Mouse (Mus musculus) forebrain, embryonic 15.5 days (tissue): Measurements from ENCODE around the gene Nav2. TPM values are rescaled to one million over a fixed set of nuclear protein-coding genes. Genes with fewer than 3 reads are reported as not detected.

ENCODE experiments used
- ATAC-seq: fragments of 200-750 bp; cut with Nextera tagmentation; replicated peaks from 2 replicates; pipeline ENCODE4 v1.8.0; 2017; ENCODE audit warnings: mild to moderate bottlenecking, moderate TSS enrichment, moderate library complexity
- H3K27ac ChIP-seq: fragments of 300-500 bp; sonication (generic); replicated peaks from 2 replicates; pipeline ENCODE4 v1.5.1; 2015; ENCODE audit warnings: mild to moderate bottlenecking, inconsistent platforms
- H3K27me3 ChIP-seq: fragments of 300-500 bp; sonication (generic); 2 replicates; pipeline ENCODE4 v1.6.1; 2015; ENCODE audit warnings: inconsistent platforms
- H3K36me3 ChIP-seq: fragments of 300-500 bp; sonication (generic); 2 replicates; pipeline ENCODE4 v1.6.1; 2015; ENCODE audit warnings: mild to moderate bottlenecking, inconsistent platforms
- H3K4me1 ChIP-seq: fragments of 300-500 bp; sonication (generic); 2 replicates; pipeline ENCODE4 v1.6.1; 2015; ENCODE audit warnings: inconsistent platforms
- H3K4me2 ChIP-seq: fragments of 300-500 bp; sonication (generic); replicated peaks from 2 replicates; pipeline ENCODE4 v1.6.1; 2015; ENCODE audit warnings: mild to moderate bottlenecking, inconsistent platforms
- H3K4me3 ChIP-seq: fragments of 300-500 bp; sonication (generic); 2 replicates; pipeline ENCODE4 v1.5.1; 2015; ENCODE audit warnings: mild to moderate bottlenecking, inconsistent platforms
- H3K9ac ChIP-seq: fragments of 300-500 bp; sonication (generic); replicated peaks from 2 replicates; pipeline ENCODE4 v1.6.1; 2015; ENCODE audit warnings: mild to moderate bottlenecking, inconsistent platforms
- H3K9me3 ChIP-seq: fragments of 300-500 bp; sonication (generic); 2 replicates; pipeline ENCODE4 v1.6.1; 2016; ENCODE audit warnings: inconsistent platforms
- WGBS: fragments of 180-500 bp; shearing (Covaris S2); methylation state at CpG from one replicate; pipeline ENCODE4 v1.1.7; 2015; ENCODE audit warnings: mixed read lengths; 5-methylcytosine and 5-hydroxymethylcytosine counted together
- polyA plus RNA-seq: library from polyadenylated mRNA; unstranded; fragments of >200 nt; fragmentation: Nextera tagmentation; extraction: Ambion mirVana; gene quantifications from 2 replicates; pipeline ENCODE4 v1.2.1, GENCODE M21; 2015

Nav2 gene
- polyA plus RNA-seq, 1 experiment from 2014 or later = 27.3 TPM

DNA sequence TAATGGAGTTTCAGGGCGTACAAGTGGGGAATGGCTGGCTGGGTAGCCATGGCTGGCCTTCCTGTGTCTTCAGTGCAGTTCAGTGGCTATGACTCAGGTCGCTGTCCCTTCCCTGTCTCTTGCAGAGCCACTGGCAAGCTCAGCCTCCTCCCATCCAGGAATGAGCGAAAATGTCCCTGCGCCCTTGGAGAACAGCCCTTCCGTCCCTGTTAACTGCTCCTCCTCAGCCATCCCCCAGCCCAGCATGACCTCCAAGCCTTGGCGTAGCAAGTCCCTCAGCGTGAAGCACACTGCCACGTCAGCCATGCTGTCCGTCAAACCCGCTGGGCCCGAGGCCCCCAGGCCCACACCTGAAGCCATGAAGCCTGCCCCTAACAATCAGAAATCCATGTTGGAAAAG, 543.8 kb downstream of the Nav2 start:
- no peaks in the 10 kb centered on the region for H3K9me3 ChIP-seq
- H3K4me3 ChIP-seq = no peak overlapping the region
- H3K27me3 ChIP-seq = no peaks in the 10 kb centered on the region
- no peak overlapping the region for H3K27ac ChIP-seq
- ATAC-seq = no peak
- H3K36me3 ChIP-seq = no peaks in the 10 kb centered on the region
- H3K9ac ChIP-seq = no peak overlapping the region
- no peak overlapping the region for H3K4me2 ChIP-seq
- 71% methylated on average over 11 of the region's 11 CpGs for WGBS
- peaks cover 5% of the 10 kb centered on the region for H3K4me1 ChIP-seq

DNA sequence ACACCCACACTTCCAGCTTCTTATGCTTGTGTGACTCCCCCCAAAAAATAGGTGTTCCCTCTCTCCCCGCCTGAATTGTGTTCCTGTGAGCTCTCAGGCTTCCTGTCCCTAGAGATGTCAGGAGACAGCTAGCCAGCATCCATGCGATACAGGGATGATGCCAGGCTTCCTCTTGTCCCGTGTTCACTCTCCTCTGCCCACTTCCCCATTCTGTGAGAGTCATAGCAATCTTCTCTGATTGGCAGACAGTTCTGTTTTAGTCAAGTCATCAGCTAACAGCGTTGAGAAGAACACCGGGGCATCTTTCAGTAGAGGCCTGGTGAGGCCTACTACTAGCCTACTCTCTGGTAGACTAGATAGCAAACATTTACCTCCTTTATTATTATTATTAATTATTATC, 546.1 kb downstream of the Nav2 start:
- Histone ChIP-seq H3K4me1 (peaks cover 5% of the 10 kb centered on the region), H3K4me3 (no peak overlapping the region), H3K27me3 (no peaks in the 10 kb centered on the region), H3K36me3 (no peaks in the 10 kb centered on the region), H3K4me2 (no peak overlapping the region), H3K27ac (no peak overlapping the region), H3K9me3 (no peaks in the 10 kb centered on the region), H3K9ac (no peak overlapping the region)
- 89% methylated on average over 5 of the region's 5 CpGs for WGBS
- ATAC-seq = no peak

DNA sequence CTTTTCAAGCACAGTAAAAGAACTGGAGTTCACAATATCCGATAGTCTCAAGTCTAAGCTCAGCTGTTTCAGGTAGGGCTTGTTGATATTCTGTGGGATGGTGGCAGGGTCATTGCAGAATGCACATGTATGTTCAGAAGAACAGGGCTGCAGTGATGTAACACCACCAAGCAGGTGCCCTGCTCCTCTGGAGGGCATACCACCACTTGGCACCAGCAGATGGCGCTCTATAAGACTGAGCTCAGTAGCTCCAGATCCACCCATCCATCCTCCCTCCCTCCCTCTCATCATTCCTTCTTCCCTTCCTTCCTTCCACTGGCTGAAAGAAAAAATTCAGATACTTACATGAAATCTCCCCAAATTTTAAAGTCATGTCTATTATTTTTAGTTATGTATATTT, 547.6 kb downstream of the Nav2 start:
- H3K27ac ChIP-seq = no peak overlapping the region
- ATAC-seq = no peak; the same call in 1 of the 2 replicates
- H3K36me3 ChIP-seq = no peaks in the 10 kb centered on the region
- H3K4me2 ChIP-seq = no peak overlapping the region
- no peaks in the 10 kb centered on the region for H3K27me3 ChIP-seq
- no peaks in the 10 kb centered on the region for H3K4me1 ChIP-seq
- WGBS = 55% methylated on average over 2 of the region's 2 CpGs
- H3K9ac ChIP-seq = no peak overlapping the region
- no peak overlapping the region for H3K4me3 ChIP-seq
- no peaks in the 10 kb centered on the region for H3K9me3 ChIP-seq

DNA sequence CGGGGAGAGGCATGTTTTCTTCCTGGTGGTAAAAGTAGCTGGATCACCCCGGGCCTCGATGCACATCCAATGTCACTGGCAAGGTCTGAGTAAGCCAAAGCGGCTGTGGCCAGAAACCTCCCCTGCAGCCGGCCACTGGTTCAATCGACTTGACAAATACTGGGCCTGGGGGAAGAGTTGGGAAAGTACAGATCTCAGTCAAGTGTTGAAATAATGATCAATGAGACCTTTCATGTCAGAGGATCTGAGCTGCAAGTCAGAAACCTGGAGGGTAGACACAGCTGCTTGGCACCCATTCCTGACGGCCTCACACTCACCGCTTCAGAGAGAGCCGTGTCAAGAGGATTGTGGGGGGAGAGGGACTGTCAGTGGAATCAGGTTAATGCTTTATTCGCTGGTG, 548.9 kb downstream of the Nav2 start:
- 80% methylated on average over 10 of the region's 10 CpGs for WGBS
- Histone ChIP-seq H3K4me2 (no peak overlapping the region), H3K27ac (no peak overlapping the region), H3K4me3 (no peak overlapping the region), H3K4me1 (no peaks in the 10 kb centered on the region), H3K9ac (no peak overlapping the region), H3K9me3 (no peaks in the 10 kb centered on the region), H3K36me3 (no peaks in the 10 kb centered on the region), H3K27me3 (no peaks in the 10 kb centered on the region)
- no peak for ATAC-seq

DNA sequence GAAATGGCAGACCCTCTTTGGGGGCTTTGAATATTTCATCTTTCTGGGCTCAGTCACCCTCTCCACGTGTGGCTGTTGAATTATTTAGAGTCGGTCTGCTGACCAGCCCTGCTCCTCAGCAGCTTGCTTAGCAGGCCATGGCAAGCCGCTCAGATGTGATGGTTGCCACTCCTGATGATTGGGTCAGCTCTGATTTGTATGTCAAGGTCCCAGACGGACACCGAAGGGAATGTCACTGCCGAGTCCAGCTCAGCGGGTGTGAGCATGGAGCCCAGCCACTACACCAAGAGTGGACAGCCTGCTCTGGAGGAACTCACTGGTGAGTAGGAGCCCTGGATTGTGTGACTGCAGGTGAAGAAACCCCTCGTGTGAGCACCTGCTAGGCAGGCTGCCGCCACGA, 549.4 kb downstream of the Nav2 start:
- no peaks in the 10 kb centered on the region for H3K27me3 ChIP-seq
- H3K4me3 ChIP-seq = no peak overlapping the region
- no peak for ATAC-seq
- H3K4me1 ChIP-seq = no peaks in the 10 kb centered on the region
- H3K4me2 ChIP-seq = no peak overlapping the region
- 87% methylated on average over 10 of the region's 10 CpGs for WGBS
- no peak overlapping the region for H3K27ac ChIP-seq
- H3K9me3 ChIP-seq = no peaks in the 10 kb centered on the region
- H3K36me3 ChIP-seq = no peaks in the 10 kb centered on the region
- H3K9ac ChIP-seq = no peak overlapping the region

DNA sequence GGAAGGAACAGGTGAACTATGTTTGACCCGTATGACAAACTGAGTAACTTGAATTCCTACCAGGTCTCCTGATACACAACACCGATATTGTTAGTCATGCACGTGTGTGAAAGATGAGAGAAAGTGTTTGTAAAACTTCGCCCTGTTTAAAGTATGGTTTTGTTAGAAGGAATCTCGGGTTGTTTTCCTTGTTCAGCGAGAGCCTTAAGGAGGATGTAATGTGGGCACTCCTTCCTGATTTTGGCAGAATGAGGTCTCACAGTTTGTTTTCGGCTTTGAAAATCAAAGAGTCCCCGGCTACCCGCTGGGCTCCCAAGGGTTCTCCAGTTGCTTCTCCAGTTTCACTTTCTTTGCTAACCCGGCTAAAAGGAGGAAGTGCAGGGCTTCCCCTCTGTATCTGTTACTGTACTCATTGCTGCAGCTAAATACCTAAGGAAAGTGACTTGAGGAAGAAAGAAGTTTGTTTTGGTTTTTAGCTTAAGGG, 553.9 kb downstream of the Nav2 start:
- Histone ChIP-seq H3K27me3 (no peaks in the 10 kb centered on the region), H3K27ac (no peak overlapping the region), H3K9me3 (no peaks in the 10 kb centered on the region), H3K9ac (no peak overlapping the region), H3K4me2 (no peak overlapping the region), H3K36me3 (peaks cover 13% of the 10 kb centered on the region), H3K4me3 (no peak overlapping the region), H3K4me1 (no peaks in the 10 kb centered on the region)
- 31% methylated on average over 10 of the region's 10 CpGs for WGBS
- no peak for ATAC-seq

DNA sequence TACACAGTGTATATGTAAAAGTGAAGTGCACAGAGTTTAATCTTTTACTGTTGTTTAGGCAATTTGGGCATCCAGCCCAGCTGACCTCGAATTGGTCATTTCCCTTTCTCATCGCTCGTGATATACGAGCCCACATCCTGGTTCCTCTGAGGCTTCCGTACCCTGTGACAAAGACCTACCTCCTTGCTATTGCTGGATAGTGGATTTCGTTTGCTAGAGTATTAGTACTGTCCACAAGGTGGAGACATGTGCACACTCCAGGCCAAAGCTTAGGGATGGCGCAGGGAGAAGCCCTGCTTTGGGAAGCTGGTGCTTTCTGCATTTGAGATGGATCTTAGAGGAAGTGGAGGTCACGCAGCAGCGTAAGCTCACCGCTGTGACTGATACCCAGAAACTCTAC, 559.3 kb downstream of the Nav2 start:
- Histone ChIP-seq H3K36me3 (peaks cover 13% of the 10 kb centered on the region), H3K9me3 (no peaks in the 10 kb centered on the region), H3K27ac (no peak overlapping the region), H3K4me3 (no peak overlapping the region), H3K4me2 (no peak overlapping the region), H3K4me1 (no peaks in the 10 kb centered on the region; the same call in 1 of the 2 replicates), H3K27me3 (no peaks in the 10 kb centered on the region), H3K9ac (no peak overlapping the region)
- WGBS = 61% methylated on average over 10 of the region's 10 CpGs
- peak; percentile 78 for ATAC-seq

DNA sequence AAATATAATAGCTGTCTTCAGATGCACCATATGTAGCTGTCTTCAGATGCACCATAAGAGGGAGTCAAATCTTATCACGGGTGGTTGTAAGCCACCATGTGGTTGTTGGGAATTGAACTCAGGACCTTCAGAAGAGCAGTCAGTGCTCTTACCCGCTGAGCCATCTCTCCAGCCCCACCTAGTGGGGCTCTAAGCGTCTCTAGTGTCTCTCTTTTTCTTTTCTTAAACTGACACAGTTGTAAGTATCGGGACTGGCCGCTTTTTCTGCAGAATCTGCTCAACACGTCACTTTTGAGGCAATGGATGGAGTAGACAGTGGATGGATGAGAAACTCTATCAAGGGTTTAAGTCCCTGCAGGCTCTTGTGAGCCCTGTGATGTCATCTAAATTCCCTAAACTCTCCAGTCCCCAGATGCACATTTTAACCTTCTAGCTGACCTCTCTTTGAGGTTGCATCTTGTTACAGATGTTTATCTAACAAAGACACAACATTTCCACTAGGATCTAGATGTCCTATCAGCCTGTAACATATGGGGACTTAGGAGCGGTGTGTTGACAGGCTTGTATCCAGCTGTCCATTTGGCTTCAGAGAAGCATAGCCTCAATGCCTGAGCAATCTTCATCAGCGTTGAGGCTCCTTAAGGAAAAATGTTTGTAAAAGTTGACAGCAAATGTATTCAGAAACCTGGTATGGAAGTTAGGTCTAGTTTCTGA, 560.1 kb downstream of the Nav2 start:
- Histone ChIP-seq H3K36me3 (peaks cover 13% of the 10 kb centered on the region), H3K4me2 (no peak overlapping the region), H3K4me1 (no peaks in the 10 kb centered on the region; the same call in 1 of the 2 replicates), H3K9me3 (no peaks in the 10 kb centered on the region), H3K9ac (no peak overlapping the region), H3K27ac (no peak overlapping the region), H3K27me3 (no peaks in the 10 kb centered on the region), H3K4me3 (no peak overlapping the region)
- WGBS = 79% methylated on average over 8 of the region's 8 CpGs
- no peak for ATAC-seq

DNA sequence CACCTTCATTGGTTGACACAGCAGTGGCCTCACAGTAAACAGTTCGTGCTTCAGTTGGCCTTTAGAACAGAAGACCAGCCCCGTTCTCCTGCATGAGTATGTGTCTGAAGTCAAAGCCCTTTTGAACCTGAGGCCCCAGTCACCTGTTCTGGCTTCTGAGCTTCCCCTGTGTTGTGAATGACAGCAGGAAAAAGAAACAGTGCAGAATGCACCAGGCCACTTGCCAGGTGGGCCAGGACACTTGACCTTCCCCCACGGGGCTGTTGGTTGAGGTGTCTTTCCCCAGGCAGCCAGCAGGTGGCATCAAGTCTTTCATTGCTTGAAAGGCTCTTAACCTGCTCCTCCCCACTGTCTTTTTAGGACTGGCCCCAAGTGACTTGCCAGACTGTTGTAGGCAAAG, 562.8 kb downstream of the Nav2 start:
- ATAC-seq = no peak
- no peaks in the 10 kb centered on the region; the same call in 1 of the 2 replicates for H3K4me1 ChIP-seq
- 65% methylated on average over 3 of the region's 3 CpGs for WGBS
- H3K27ac ChIP-seq = no peak overlapping the region
- no peaks in the 10 kb centered on the region for H3K9me3 ChIP-seq
- no peak overlapping the region for H3K4me3 ChIP-seq
- H3K4me2 ChIP-seq = no peak overlapping the region
- H3K9ac ChIP-seq = no peak overlapping the region
- no peaks in the 10 kb centered on the region for H3K27me3 ChIP-seq
- H3K36me3 ChIP-seq = no peaks in the 10 kb centered on the region

DNA sequence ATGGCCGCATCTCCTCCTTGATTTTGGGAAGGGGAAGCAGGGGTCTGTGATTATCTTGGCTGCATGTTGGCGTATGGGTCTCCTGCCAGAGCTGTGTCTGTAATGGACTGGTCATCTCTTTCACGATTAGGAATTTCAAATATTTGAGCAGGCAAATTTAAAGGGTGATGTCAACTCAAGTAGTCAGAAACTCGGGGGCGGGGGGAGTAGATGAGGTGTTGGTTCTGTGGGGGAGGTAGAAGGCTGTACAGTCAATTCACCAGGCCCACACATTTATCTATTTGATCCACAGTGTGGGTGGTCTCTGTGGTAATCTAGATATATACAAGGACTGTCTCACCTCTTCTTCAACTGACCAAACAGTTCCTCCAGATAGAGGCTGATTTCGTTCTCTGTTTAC, 566.8 kb downstream of the Nav2 start:
- Histone ChIP-seq H3K36me3 (no peaks in the 10 kb centered on the region), H3K9me3 (no peaks in the 10 kb centered on the region), H3K4me1 (no peaks in the 10 kb centered on the region), H3K4me3 (no peak overlapping the region), H3K27me3 (no peaks in the 10 kb centered on the region), H3K4me2 (no peak overlapping the region), H3K9ac (no peak overlapping the region), H3K27ac (no peak overlapping the region)
- 88% methylated on average over 6 of the region's 6 CpGs for WGBS
- ATAC-seq = no peak

DNA sequence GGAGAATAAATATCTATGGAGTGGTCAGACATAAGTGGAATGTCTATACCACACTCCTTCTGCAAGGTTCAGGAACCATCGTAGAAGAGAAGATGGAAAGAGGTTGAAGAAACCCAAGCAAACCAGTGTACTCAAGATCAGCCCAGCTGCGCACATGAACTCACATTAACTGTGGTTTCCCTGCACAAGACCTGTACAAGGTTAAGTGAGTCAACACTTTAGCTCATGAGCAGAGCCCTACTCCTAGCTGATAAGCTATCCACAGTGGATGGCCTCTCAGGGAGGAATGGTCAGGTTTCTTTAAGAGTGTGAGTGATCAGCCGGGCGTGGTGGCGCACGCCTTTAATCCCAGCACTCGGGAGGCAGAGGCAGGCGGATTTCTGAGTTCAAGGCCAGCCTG, 567.6 kb downstream of the Nav2 start:
- Histone ChIP-seq H3K27me3 (no peaks in the 10 kb centered on the region), H3K9ac (no peak overlapping the region), H3K36me3 (no peaks in the 10 kb centered on the region), H3K4me1 (no peaks in the 10 kb centered on the region), H3K27ac (no peak overlapping the region), H3K9me3 (no peaks in the 10 kb centered on the region), H3K4me2 (no peak overlapping the region), H3K4me3 (no peak overlapping the region)
- 96% methylated on average over 8 of the region's 8 CpGs for WGBS
- ATAC-seq = no peak

DNA sequence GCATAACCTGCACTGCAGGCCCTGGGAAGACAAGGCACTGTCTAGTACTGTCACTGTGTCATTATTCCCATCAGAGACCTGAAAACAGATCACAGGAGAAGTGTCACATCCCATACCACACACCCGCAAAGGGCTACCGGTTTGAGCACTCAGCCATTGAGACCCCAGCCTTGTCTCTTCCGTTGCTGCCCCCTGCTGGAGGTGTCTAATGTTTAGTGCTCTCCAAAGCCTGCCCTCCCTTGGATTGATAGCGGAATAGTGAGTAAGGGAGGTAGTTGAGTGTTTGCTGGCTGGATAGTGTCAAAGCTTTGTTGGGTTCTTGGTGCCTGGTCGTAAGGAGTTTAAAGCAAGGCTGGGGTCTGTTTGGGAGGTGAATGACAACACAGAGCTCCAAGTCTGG, 568.1 kb downstream of the Nav2 start:
- ATAC-seq = no peak
- Histone ChIP-seq H3K27ac (no peak overlapping the region), H3K4me1 (no peaks in the 10 kb centered on the region), H3K4me2 (no peak overlapping the region), H3K9ac (no peak overlapping the region), H3K36me3 (no peaks in the 10 kb centered on the region), H3K9me3 (no peaks in the 10 kb centered on the region), H3K27me3 (no peaks in the 10 kb centered on the region), H3K4me3 (no peak overlapping the region)
- WGBS = 66% methylated on average over 5 of the region's 5 CpGs
